Mouse (Mus musculus): ENCODE results near the gene Mtm1. TPM values are rescaled to one million over a fixed set of nuclear protein-coding genes. Genes with fewer than 3 reads are reported as not detected.

Gene Mtm1
- polyA plus RNA-seq (2014; fragmentation: Illumina TruSeq; extraction: RNeasy Lipid Tissue Mini Kit (QIAGEN cat#74804)) = 16.3 TPM

GRCm38 (mm10) chrX:71210467-71210866, at the start of gene Mtm1:
Gene Mtm1, plus strand, starts transcription at chrX:71210767.

GRCm38 (mm10) chrX:71364554-71364991, 154.0 kb downstream of the Mtm1 start, which contains the start of gene Mtmr1:
Gene Mtmr1, plus strand, starts transcription at chrX:71364760.

Other genes starting within 250 kb of the Mtm1 start
- 31.8 TPM for gene Mamld1, start 160.5 kb upstream of the Mtm1 start, polyA plus RNA-seq (2014; fragmentation: Illumina TruSeq; extraction: RNeasy Lipid Tissue Mini Kit (QIAGEN cat#74804))
- 46.0 TPM for gene Mtmr1, start 154.0 kb downstream of the Mtm1 start, polyA plus RNA-seq (2014; fragmentation: Illumina TruSeq; extraction: RNeasy Lipid Tissue Mini Kit (QIAGEN cat#74804))